Mouse (Mus musculus): ENCODE results near the gene Camta1. TPM values are rescaled to one million over a fixed set of nuclear protein-coding genes. Genes with fewer than 3 reads are reported as not detected.

The Camta1 gene
- polyA plus RNA-seq, 1 experiment from 2014 or later, result 25.3 TPM

DNA sequence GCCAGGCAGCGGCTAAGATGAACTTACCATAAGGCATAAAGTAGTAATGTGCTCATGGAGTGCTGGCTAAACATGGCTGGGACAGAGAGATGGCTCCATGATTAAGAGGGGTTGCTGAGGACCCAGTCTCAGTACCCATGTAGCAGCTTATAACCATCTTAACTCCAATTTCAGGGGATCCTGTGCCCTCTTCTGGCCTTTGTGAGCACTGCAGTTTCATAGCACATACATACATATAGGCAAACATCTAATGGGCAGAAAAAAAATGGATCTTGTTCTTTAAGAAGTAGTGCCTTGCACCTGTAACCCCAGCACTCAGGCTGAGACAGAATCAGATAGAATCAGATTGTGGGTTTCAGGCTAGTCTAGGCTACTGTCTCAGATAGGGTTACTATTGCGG lies 454.5 kb downstream of the Camta1 start:
- no peak for ATAC-seq (ENCODE audit: low read depth)
- WGBS (ENCODE audit: insufficient replicate concordance), result 70% methylated on average over 2 of the region's 2 CpGs

DNA sequence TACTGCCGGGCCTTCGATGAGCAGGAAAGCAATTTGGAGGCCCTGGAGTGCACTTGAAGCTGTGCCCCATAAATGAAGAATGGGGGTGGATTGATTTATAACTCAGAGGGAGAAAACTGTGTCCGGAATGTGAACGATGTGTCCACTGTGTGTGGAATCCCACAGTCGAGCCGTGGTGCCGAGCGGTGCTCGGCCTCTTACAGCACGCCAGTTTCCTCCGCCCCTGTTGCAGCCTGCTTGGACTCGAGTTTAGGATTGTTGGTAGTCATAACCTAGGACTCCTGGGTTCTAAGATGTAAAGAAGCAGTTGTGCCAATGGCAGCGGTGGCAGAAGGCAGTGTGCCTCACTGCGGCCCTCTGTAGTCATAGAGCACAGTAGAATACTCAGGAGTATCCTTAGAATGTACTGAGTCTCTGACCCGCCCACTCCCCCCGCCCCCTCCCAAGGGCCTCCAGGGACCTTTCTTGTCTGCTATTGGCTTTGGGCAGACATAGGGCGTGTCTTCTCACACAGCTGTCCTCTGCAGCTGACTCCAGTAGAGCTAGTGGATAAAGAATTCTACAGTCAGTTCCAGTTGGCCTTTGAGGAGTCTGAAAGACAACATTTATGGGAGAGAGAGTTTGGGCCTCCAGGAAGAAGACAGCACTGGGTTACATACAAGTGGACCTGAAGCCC lies 457.0 kb downstream of the Camta1 start:
- ATAC-seq (ENCODE audit: low read depth), result no peak
- WGBS (ENCODE audit: insufficient replicate concordance), result 71% methylated on average over 17 of the region's 17 CpGs
- H3K9ac ChIP-seq (ENCODE audit: low read depth, low read length), result no peak overlapping the region
- H3K27me3 ChIP-seq (ENCODE audit: control insufficient read depth, insufficient read depth, low read depth, low read length), result no peaks in the 10 kb centered on the region
- H3K27ac ChIP-seq (ENCODE audit: low read length), result no peak overlapping the region
- no peaks in the 10 kb centered on the region for H3K9me3 ChIP-seq (replicated peaks; ENCODE audit: control insufficient read depth, low read length)
- no peak overlapping the region for H3K4me2 ChIP-seq (ENCODE audit: low read depth, low read length)
- no peaks in the 10 kb centered on the region for H3K36me3 ChIP-seq (ENCODE audit: control insufficient read depth, insufficient read depth)
- H3K4me1 ChIP-seq (ENCODE audit: control insufficient read depth, low read depth, low read length), result no peaks in the 10 kb centered on the region
- no peak overlapping the region for H3K4me3 ChIP-seq (ENCODE audit: low read depth, low read length)

More for the DNA sequence above, 454.5 kb downstream of the Camta1 start:
- no peaks in the 10 kb centered on the region for H3K27me3 ChIP-seq (ENCODE audit: control insufficient read depth, insufficient read depth, low read depth, low read length)
- no peaks in the 10 kb centered on the region for H3K4me1 ChIP-seq (ENCODE audit: control insufficient read depth, low read depth, low read length)
- H3K27ac ChIP-seq (ENCODE audit: low read length), result no peak overlapping the region
- H3K4me2 ChIP-seq (ENCODE audit: low read depth, low read length), result no peak overlapping the region
- no peak overlapping the region for H3K4me3 ChIP-seq (ENCODE audit: low read depth, low read length)
- no peak overlapping the region for H3K9ac ChIP-seq (ENCODE audit: low read depth, low read length)
- H3K9me3 ChIP-seq (replicated peaks; ENCODE audit: control insufficient read depth, low read length), result no peaks in the 10 kb centered on the region
- H3K36me3 ChIP-seq (ENCODE audit: control insufficient read depth, insufficient read depth), result no peaks in the 10 kb centered on the region

GRCm38 (mm10) chr4:151401685-151402397 lies 459.8 kb downstream of the Camta1 start:
- H3K9me3 ChIP-seq (replicated peaks; ENCODE audit: control insufficient read depth, low read length), result no peaks in the 10 kb centered on the region
- 69% methylated on average over 22 of the region's 22 CpGs for WGBS (ENCODE audit: insufficient replicate concordance)
- no peak for ATAC-seq (ENCODE audit: low read depth)
- no peak overlapping the region for H3K9ac ChIP-seq (ENCODE audit: low read depth, low read length)
- H3K27ac ChIP-seq (ENCODE audit: low read length), result no peak overlapping the region
- no peak overlapping the region for H3K4me3 ChIP-seq (ENCODE audit: low read depth, low read length)
- H3K4me1 ChIP-seq (ENCODE audit: control insufficient read depth, low read depth, low read length), result no peaks in the 10 kb centered on the region
- H3K36me3 ChIP-seq (ENCODE audit: control insufficient read depth, insufficient read depth), result no peaks in the 10 kb centered on the region
- H3K4me2 ChIP-seq (ENCODE audit: low read depth, low read length), result no peak overlapping the region
- H3K27me3 ChIP-seq (ENCODE audit: control insufficient read depth, insufficient read depth, low read depth, low read length), result no peaks in the 10 kb centered on the region

DNA sequence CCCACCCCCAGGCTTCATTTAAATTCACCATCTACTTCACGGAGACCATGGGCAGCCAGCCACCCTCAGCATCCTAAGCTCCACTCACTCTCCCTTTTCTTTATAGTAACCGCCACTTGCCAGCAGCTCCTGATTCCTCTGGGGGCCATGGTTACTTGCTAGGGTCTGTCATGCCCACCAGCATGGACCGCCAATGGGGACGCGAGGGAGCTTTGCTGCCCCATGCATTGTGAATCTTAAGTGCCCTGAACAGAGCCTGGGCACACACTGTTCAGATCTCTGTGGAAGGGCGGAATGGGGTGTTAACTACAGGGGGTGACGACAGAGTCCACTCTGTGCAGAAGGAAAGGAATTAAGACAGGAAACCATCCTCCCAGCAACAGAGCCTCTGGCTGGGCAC lies 465.1 kb downstream of the Camta1 start:
- Histone ChIP-seq H3K27me3 (ENCODE audit: control insufficient read depth, insufficient read depth, low read depth, low read length) (no peaks in the 10 kb centered on the region), H3K4me1 (ENCODE audit: control insufficient read depth, low read depth, low read length) (no peaks in the 10 kb centered on the region), H3K4me3 (ENCODE audit: low read depth, low read length) (no peak overlapping the region), H3K9me3 (replicated peaks; ENCODE audit: control insufficient read depth, low read length) (no peaks in the 10 kb centered on the region), H3K27ac (ENCODE audit: low read length) (no peak overlapping the region), H3K36me3 (ENCODE audit: control insufficient read depth, insufficient read depth) (no peaks in the 10 kb centered on the region), H3K4me2 (ENCODE audit: low read depth, low read length) (no peak overlapping the region), H3K9ac (ENCODE audit: low read depth, low read length) (no peak overlapping the region)
- ATAC-seq (ENCODE audit: low read depth), result no peak
- WGBS (ENCODE audit: insufficient replicate concordance), result 73% methylated on average over 7 of the region's 7 CpGs

GRCm38 (mm10) chr4:151389345-151389744 lies 472.3 kb downstream of the Camta1 start:
- Histone ChIP-seq H3K4me3 (ENCODE audit: low read depth, low read length) (no peak overlapping the region), H3K36me3 (ENCODE audit: control insufficient read depth, insufficient read depth) (no peaks in the 10 kb centered on the region), H3K27ac (ENCODE audit: low read length) (no peak overlapping the region), H3K9me3 (replicated peaks; ENCODE audit: control insufficient read depth, low read length) (no peaks in the 10 kb centered on the region), H3K4me2 (ENCODE audit: low read depth, low read length) (no peak overlapping the region), H3K9ac (ENCODE audit: low read depth, low read length) (no peak overlapping the region), H3K4me1 (ENCODE audit: control insufficient read depth, low read depth, low read length) (no peaks in the 10 kb centered on the region), H3K27me3 (ENCODE audit: control insufficient read depth, insufficient read depth, low read depth, low read length) (no peaks in the 10 kb centered on the region)
- 71% methylated on average over 11 of the region's 11 CpGs for WGBS (ENCODE audit: insufficient replicate concordance)
- ATAC-seq (ENCODE audit: low read depth), result no peak

DNA sequence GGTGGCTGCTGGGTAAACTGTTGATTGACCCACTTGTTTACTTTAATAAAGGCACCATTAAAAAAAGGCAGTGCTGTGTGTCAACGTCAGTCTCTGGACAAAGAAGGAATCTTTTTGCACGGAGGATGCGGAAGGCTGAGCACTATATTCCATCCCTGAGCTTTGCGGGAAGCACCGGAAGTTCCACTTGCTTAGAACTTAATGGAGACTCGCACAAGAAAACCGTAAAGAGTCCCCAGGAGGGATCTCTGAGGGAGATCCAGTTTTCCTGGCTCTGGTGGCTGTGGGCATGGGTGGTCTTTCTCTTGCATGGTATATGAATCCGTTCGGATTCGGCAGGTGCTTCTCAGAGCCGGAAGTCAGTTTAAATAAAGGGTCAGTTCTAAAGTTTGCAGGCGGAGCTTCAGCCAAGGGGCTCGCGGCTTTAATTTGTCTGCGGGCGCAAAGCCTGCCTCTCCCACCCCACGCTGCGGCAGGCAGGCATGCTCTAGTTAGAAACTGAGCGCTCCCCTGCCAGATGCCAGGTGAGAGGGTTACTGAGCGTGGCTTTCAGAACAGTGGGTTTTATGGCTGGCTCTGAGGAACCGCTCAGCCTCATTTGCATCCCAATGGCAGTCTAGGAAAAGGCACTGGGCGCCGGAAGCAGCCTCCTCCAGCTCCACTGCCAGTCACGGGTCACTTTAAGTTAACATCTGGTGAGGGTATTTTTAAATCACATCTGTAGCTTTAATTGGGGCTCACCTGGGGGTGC lies 474.8 kb downstream of the Camta1 start:
- H3K4me2 ChIP-seq (ENCODE audit: low read depth, low read length), result peak overlapping the region; percentile 50
- no peak overlapping the region for H3K27ac ChIP-seq (ENCODE audit: low read length)
- 3% methylated on average over 24 of the region's 24 CpGs for WGBS (ENCODE audit: insufficient replicate concordance)
- no peaks in the 10 kb centered on the region for H3K4me1 ChIP-seq (ENCODE audit: control insufficient read depth, low read depth, low read length)
- no peaks in the 10 kb centered on the region for H3K27me3 ChIP-seq (ENCODE audit: control insufficient read depth, insufficient read depth, low read depth, low read length)
- H3K9me3 ChIP-seq (replicated peaks; ENCODE audit: control insufficient read depth, low read length), result no peaks in the 10 kb centered on the region
- H3K36me3 ChIP-seq (ENCODE audit: control insufficient read depth, insufficient read depth), result no peaks in the 10 kb centered on the region
- peak overlapping the region; percentile 47 for H3K4me3 ChIP-seq (ENCODE audit: low read depth, low read length)
- no peak overlapping the region; the same call in 1 of the 2 replicates for H3K9ac ChIP-seq (ENCODE audit: low read depth, low read length)
- no peak for ATAC-seq (ENCODE audit: low read depth)

DNA sequence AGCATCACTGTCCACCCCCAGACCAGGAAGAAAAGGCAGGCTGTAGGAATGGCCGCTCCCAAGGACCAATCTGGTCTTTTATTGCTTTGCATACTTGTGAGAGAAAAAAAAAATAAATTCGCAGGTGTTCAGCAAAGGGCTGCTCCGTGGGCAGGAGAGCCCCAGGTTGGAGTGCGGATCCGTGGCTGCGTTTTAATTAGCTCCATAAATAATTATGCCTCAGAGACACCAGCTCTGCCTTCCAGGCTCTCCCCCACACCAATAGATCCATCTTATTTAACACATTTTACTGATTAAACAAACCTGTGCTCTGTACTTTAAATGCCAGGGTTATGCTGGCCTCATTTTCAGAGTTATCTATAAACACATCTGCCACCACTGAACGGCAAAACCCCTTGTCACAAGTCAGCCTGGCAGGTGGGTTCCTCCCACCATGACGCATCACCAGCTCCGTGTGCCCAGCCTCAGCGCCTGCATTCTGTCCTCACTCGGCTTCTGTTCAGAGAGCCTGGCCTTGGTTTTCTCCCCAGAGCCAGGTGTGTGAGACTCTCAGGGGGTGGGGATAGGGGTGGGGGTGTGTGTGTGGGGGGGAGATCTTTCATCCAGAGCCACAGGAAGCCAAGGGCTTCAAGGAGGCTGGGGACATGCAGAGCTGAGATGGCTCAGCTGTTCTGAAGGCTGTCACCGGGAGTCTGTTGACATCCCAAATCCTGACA lies 475.5 kb downstream of the Camta1 start:
- Histone ChIP-seq H3K9ac (ENCODE audit: low read depth, low read length) (no peak overlapping the region), H3K9me3 (replicated peaks; ENCODE audit: control insufficient read depth, low read length) (no peaks in the 10 kb centered on the region), H3K4me3 (ENCODE audit: low read depth, low read length) (no peak overlapping the region; the same call in 1 of the 2 replicates), H3K27ac (ENCODE audit: low read length) (no peak overlapping the region), H3K27me3 (ENCODE audit: control insufficient read depth, insufficient read depth, low read depth, low read length) (no peaks in the 10 kb centered on the region), H3K36me3 (ENCODE audit: control insufficient read depth, insufficient read depth) (no peaks in the 10 kb centered on the region), H3K4me1 (ENCODE audit: control insufficient read depth, low read depth, low read length) (no peaks in the 10 kb centered on the region), H3K4me2 (ENCODE audit: low read depth, low read length) (peak overlapping the region; percentile 50)
- ATAC-seq (ENCODE audit: low read depth), result no peak
- WGBS (ENCODE audit: insufficient replicate concordance), result 11% methylated on average over 12 of the region's 12 CpGs

DNA sequence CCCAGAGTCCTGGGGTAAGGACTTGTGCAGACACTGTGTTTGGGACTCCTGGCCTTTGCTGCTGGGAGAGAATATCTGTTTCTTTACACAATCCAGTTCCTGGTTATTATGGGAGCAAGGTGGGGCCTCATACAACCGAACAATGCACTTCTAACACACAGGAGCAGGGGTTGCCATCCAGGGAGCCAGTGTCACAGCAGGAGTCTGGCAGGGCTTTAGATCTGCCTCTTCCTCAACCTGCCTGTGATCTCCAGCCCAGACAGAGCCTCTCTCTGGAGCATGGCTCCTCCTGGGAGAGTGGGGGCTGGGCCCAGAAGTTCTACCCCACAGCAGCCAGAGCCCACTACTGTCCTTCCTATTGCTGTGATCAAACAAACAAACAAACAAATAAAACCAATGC lies 483.9 kb downstream of the Camta1 start:
- Histone ChIP-seq H3K36me3 (ENCODE audit: control insufficient read depth, insufficient read depth) (no peaks in the 10 kb centered on the region), H3K27me3 (ENCODE audit: control insufficient read depth, insufficient read depth, low read depth, low read length) (no peaks in the 10 kb centered on the region), H3K4me1 (ENCODE audit: control insufficient read depth, low read depth, low read length) (no peaks in the 10 kb centered on the region), H3K9ac (ENCODE audit: low read depth, low read length) (no peak overlapping the region), H3K27ac (ENCODE audit: low read length) (no peak overlapping the region), H3K9me3 (replicated peaks; ENCODE audit: control insufficient read depth, low read length) (no peaks in the 10 kb centered on the region), H3K4me2 (ENCODE audit: low read depth, low read length) (no peak overlapping the region), H3K4me3 (ENCODE audit: low read depth, low read length) (no peak overlapping the region)
- ATAC-seq (ENCODE audit: low read depth), result no peak
- 67% methylated on average over 1 of the region's 1 CpGs for WGBS (ENCODE audit: insufficient replicate concordance)

Data from liver, embryonic 16.5 days (tissue).